22 mouse cellular contexts compared by ENCODE assay signal in the genomic region with DNA sequence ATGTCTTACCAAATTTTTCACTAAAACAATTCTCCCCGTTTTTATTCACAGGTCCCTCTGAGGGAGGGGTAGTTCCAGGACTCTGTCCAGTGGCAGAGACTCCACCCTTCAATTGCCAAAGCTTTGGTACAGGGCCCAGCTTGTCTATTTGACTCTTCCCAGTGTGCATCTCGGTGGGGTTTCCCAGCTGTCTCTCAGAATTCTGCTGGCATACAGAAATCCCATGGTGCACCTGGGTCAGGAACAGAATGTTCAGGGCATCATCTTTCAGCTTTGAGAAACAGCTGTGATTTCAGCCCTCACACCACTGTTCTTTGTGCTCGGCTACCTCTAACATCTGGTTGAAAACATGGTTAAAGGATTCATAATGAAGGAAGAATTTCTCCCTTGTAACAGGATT.
DNase-seq lines count a peak whose midpoint lies in the region; ATAC-seq lines count a peak whose summit lies in the region.
"Had no signal": no experiment of that assay in that cellular context is flagged by ENCODE, and none has a peak within 500 bp of the region (broad histone marks: within the 10 kb centered on the region; RNA-seq: fewer than 3 reads in every experiment).

No protein-coding gene starts in this region.

- no peak overlapping the region for H3K9ac ChIP-seq in embryonic facial prominence, embryonic 14.5 days (ENCODE audit: low read depth, low read length)
- no peak overlapping the region for H3K9ac ChIP-seq in forebrain, embryonic 11.5 days (ENCODE audit: low read length)
- H3K9ac ChIP-seq: limb, embryonic 15.5 days; liver, embryonic 15.5 days; midbrain, embryonic 12.5 days; neural tube, embryonic 13.5 days had no signal

- no peaks in the 10 kb centered on the region for H3K36me3 ChIP-seq in embryonic facial prominence, embryonic 14.5 days (ENCODE audit: control insufficient read depth, insufficient read depth, low read length)
- no peaks in the 10 kb centered on the region for H3K36me3 ChIP-seq in embryonic facial prominence, embryonic 10.5 days (replicated peaks)
- H3K36me3 ChIP-seq in forebrain, embryonic 11.5 days (ENCODE audit: control insufficient read depth, insufficient read depth, low read length): no peaks in the 10 kb centered on the region
- H3K36me3 ChIP-seq: forebrain, embryonic 10.5 days; limb, embryonic 15.5 days; liver, embryonic 15.5 days; midbrain, embryonic 12.5 days; neural tube, embryonic 13.5 days had no signal

- DNase-seq in embryonic facial prominence, embryonic 14.5 days (ENCODE audit: low spot score): peak; percentile 29
- no peak for DNase-seq in embryonic facial prominence, embryonic 10.5 days (ENCODE audit: low spot score)
- peak; percentile 21 for DNase-seq in left cerebral cortex, postnatal 4 days
- no peak for DNase-seq in left cerebral cortex, postnatal 36 days (ENCODE audit: low spot score in 2 of 2)
- DNase-seq in gastrocnemius, adult 8-10 months (ENCODE audit: low spot score in 2 of 2): peak; percentile 10 to 23
- peak; percentile 8 for DNase-seq in lung, postnatal 25 days (ENCODE audit: low spot score)
- DNase-seq in forebrain, embryonic 11.5 days (ENCODE audit: low spot score): no peak
- DNase-seq: adrenal gland, adult 8-10 months; cerebellum, adult 11-12 months; cerebellum, postnatal 14 days; embryo, embryonic 11 days; right cerebral cortex, adult 18-20 months; thymus, postnatal 25 days had no signal

- WGBS in embryonic facial prominence, embryonic 14.5 days: 32% methylated on average over 3 of the region's 3 CpGs
- 73% methylated on average over 3 of the region's 3 CpGs for WGBS in embryonic facial prominence, embryonic 10.5 days
- WGBS in forebrain, embryonic 11.5 days: 78% methylated on average over 3 of the region's 3 CpGs

- no peak for ATAC-seq in embryonic facial prominence, embryonic 14.5 days (ENCODE audit: low read depth)
- ATAC-seq in megakaryocyte, adult 5-6 weeks (ENCODE audit: poor library complexity, severe bottlenecking): no peak
- ATAC-seq in forebrain, embryonic 11.5 days (replicated peaks; ENCODE audit: low FRiP score): no peak
- ATAC-seq: hindbrain, postnatal 0 days; intestine, postnatal 0 days had no signal

- intact Hi-C loops in left cerebral cortex, postnatal 4 days (cut with DNase I): no loop called here
- intact Hi-C loops in left cerebral cortex, postnatal 36 days (cut with DNase I): no loop called here

- H3K27ac ChIP-seq in embryonic facial prominence, embryonic 14.5 days (replicated peaks; ENCODE audit: low read depth, low read length): no peak overlapping the region
- no peak overlapping the region for H3K27ac ChIP-seq in embryonic facial prominence, embryonic 10.5 days (replicated peaks)
- H3K27ac ChIP-seq in forebrain, embryonic 11.5 days (ENCODE audit: low read depth, low read length): no peak overlapping the region
- H3K27ac ChIP-seq: forebrain, embryonic 10.5 days; hindbrain, postnatal 0 days; limb, embryonic 15.5 days; liver, embryonic 15.5 days; macrophage; midbrain, embryonic 12.5 days; neural tube, embryonic 13.5 days had no signal

- no peak overlapping the region for H3K4me2 ChIP-seq in embryonic facial prominence, embryonic 14.5 days (ENCODE audit: low read depth, low read length)
- no peak overlapping the region for H3K4me2 ChIP-seq in forebrain, embryonic 11.5 days (ENCODE audit: low read depth, low read length, severe bottlenecking)
- H3K4me2 ChIP-seq: limb, embryonic 15.5 days; liver, embryonic 15.5 days; midbrain, embryonic 12.5 days; neural tube, embryonic 13.5 days had no signal

- no peaks in the 10 kb centered on the region for H3K27me3 ChIP-seq in embryonic facial prominence, embryonic 14.5 days (replicated peaks; ENCODE audit: control insufficient read depth, insufficient read depth, low read length)
- H3K27me3 ChIP-seq in embryonic facial prominence, embryonic 10.5 days (replicated peaks; ENCODE audit: low read depth, poor library complexity, severe bottlenecking): no peaks in the 10 kb centered on the region
- H3K27me3 ChIP-seq in forebrain, embryonic 11.5 days (ENCODE audit: control insufficient read depth, insufficient read depth, low read length): no peaks in the 10 kb centered on the region
- H3K27me3 ChIP-seq: limb, embryonic 15.5 days; liver, embryonic 15.5 days; midbrain, embryonic 12.5 days; neural tube, embryonic 13.5 days had no signal

- no peaks in the 10 kb centered on the region for H3K9me3 ChIP-seq in embryonic facial prominence, embryonic 14.5 days (ENCODE audit: control insufficient read depth, low read length)
- H3K9me3 ChIP-seq in embryonic facial prominence, embryonic 10.5 days: no peaks in the 10 kb centered on the region
- no peaks in the 10 kb centered on the region for H3K9me3 ChIP-seq in forebrain, embryonic 11.5 days (ENCODE audit: control insufficient read depth, low read length)
- H3K9me3 ChIP-seq: forebrain, embryonic 10.5 days; limb, embryonic 15.5 days; liver, embryonic 15.5 days; midbrain, embryonic 12.5 days; neural tube, embryonic 13.5 days had no signal

- H3K4me1 ChIP-seq in embryonic facial prominence, embryonic 14.5 days (ENCODE audit: control insufficient read depth, insufficient read depth, low read length): no peaks in the 10 kb centered on the region
- H3K4me1 ChIP-seq in embryonic facial prominence, embryonic 10.5 days: no peaks in the 10 kb centered on the region
- no peaks in the 10 kb centered on the region for H3K4me1 ChIP-seq in forebrain, embryonic 11.5 days (replicated peaks; ENCODE audit: control insufficient read depth, insufficient read depth, low read length)
- H3K4me1 ChIP-seq: limb, embryonic 15.5 days; liver, embryonic 15.5 days had no signal

- no peak overlapping the region for H3K4me3 ChIP-seq in embryonic facial prominence, embryonic 14.5 days (ENCODE audit: low read depth, low read length)
- H3K4me3 ChIP-seq in embryonic facial prominence, embryonic 10.5 days: no peak overlapping the region
- no peak overlapping the region for H3K4me3 ChIP-seq in forebrain, embryonic 11.5 days (ENCODE audit: low read depth, low read length)
- H3K4me3 ChIP-seq: forebrain, embryonic 10.5 days; limb, embryonic 15.5 days; liver, embryonic 15.5 days; midbrain, embryonic 12.5 days; neural tube, embryonic 13.5 days had no signal

Comparison
In these comparisons a context has a peak if more than half of its experiments do, and no peak if none do; other contexts are left out.
1. DNase-seq: peak in embryonic facial prominence, embryonic 14.5 days (single experiment), left cerebral cortex, postnatal 4 days (single experiment), gastrocnemius, adult 8-10 months (2 of 2) and lung, postnatal 25 days (single experiment); none in embryonic facial prominence, embryonic 10.5 days (single experiment), left cerebral cortex, postnatal 36 days (0 of 2) and forebrain, embryonic 11.5 days (single experiment).